Mouse (Mus musculus): Measurements from ENCODE around the gene Col5a3.

DNA sequence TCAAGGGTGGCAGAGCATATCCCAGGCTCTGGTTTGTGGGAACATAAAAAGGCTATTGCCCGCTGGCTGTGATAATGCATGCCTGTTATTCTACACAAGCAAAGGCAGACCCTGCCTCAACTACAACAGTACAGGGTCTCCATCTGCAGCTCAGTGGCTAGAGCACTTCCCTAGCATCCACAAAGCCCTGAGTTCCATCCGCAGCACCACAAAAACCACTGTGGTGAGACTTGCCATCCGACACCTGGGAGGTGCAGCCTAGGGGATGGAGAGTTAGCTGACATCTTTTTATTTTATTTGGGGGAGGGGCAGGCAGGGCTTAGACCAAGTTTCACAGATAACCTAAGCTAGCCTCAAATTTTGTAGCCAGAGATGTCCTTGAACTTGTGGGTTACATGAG is 53.5 kb downstream of the Col5a3 start:
- TF ChIP-seq EP300 (IDR thresholded peaks at IDR 0.05; ENCODE audit: low read depth), result no peak
- TF ChIP-seq CTCF (IDR thresholded peaks at IDR 0.05; ENCODE audit: low read depth), result no peak

Data from liver, embryonic 14.5 days (tissue).